Mouse (Mus musculus) embryonic fibroblast, embryonic 13.5 days (primary cell): ENCODE measurements at regions not wholly inside any gene's neighbourhood (a gene's known extent, or its start where the extent isn't known, plus 50 kb on each side); places are given as distances from the start of the nearest gene placed in this dataset.

Experiments
- CTCF ChIP-seq: IDR thresholded peaks from 2 replicates; pipeline ENCODE4 v1.5.1; 2011; ENCODE audit warnings: mild to moderate bottlenecking, control low read depth, low read length, moderate library complexity, borderline replicate concordance; ENCODE audit not compliant: insufficient read depth
- POLR2A ChIP-seq: IDR thresholded peaks from 2 replicates; pipeline ENCODE4 v1.6.1; 2011; ENCODE audit warnings: low read depth, mild to moderate bottlenecking, control low read depth, low read length, moderate library complexity

- TF ChIP-seq CTCF (no peak), POLR2A (no peak)
These were observed 113.7 kb downstream of the 1500009L16Rik start for GRCm38 (mm10) chr10:83836351-83836750.
